ENCODE assay signal across 9 mouse cellular contexts in the genomic region with DNA sequence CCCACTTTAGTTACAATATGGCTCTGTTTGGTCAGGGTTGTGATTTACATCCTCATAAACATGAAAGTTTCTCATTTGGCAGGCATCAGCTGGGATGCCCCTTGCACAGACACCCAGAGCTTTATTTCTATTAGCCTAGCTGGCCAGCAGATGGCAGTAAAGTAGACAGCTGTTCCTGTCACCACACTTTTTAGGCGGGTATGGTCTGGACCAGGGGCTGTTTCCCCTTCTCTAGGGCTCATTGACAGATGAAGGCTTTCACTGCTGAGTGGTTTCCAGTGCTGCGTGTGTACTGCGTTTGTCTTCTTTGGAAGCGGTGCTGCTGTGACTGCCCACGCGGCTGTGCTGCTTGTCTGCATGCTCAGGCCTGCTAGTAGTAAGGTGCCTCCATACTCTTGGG. TPM values are rescaled to one million over a fixed set of nuclear protein-coding genes. Genes with fewer than 3 reads are reported as not detected.
A peak's percentile ranks its signal among the peaks of the same experiment; 100 is the strongest.
DNase-seq lines count a peak whose midpoint lies in the region; ATAC-seq and TF ChIP-seq lines count a peak whose summit lies in the region.
"Had no signal": no experiment of that assay in that cellular context is flagged by ENCODE, and none has a peak within 500 bp of the region (broad histone marks: within the 10 kb centered on the region; RNA-seq: fewer than 3 reads in every experiment).

No protein-coding gene starts in this region.

- H3K27ac ChIP-seq in heart, embryonic 11.5 days (ENCODE audit: low read depth, low read length) = no peak overlapping the region
- no peak overlapping the region for H3K27ac ChIP-seq in MEL (ENCODE audit: control insufficient read depth, low read depth, low read length)
- H3K27ac ChIP-seq in heart, postnatal 0 days (ENCODE audit: low read depth) = no peak overlapping the region
- no peak overlapping the region for H3K27ac ChIP-seq in limb, embryonic 11.5 days (replicated peaks; ENCODE audit: low read depth, low read length)
- H3K27ac ChIP-seq in midbrain, embryonic 16.5 days (ENCODE audit: low read length) = no peak overlapping the region
- H3K27ac ChIP-seq: limb, embryonic 15.5 days had no signal

- no peak overlapping the region for H3K4me3 ChIP-seq in heart, embryonic 11.5 days (ENCODE audit: low read depth, low read length)
- no peak overlapping the region for H3K4me3 ChIP-seq in MEL (ENCODE audit: control insufficient read depth in 1 of 2, insufficient read depth in 1 of 2, low read depth in 2 of 2, low read length in 2 of 2)
- H3K4me3 ChIP-seq in heart, postnatal 0 days (ENCODE audit: low read depth, low read length) = no peak overlapping the region
- no peak overlapping the region for H3K4me3 ChIP-seq in limb, embryonic 11.5 days (ENCODE audit: low read depth, low read length)
- no peak overlapping the region for H3K4me3 ChIP-seq in midbrain, embryonic 16.5 days (ENCODE audit: low read depth, low read length)
- H3K4me3 ChIP-seq: limb, embryonic 15.5 days had no signal

- H3K79me2 ChIP-seq in MEL (ENCODE audit: control insufficient read depth, insufficient read depth, low read length, poor library complexity) = no peaks in the 10 kb centered on the region

- H3K4me2 ChIP-seq in heart, embryonic 11.5 days = no peak overlapping the region
- H3K4me2 ChIP-seq in heart, postnatal 0 days (ENCODE audit: low read depth, low read length) = no peak overlapping the region
- H3K4me2 ChIP-seq in limb, embryonic 11.5 days (ENCODE audit: low read depth, severe bottlenecking) = no peak overlapping the region
- no peak overlapping the region for H3K4me2 ChIP-seq in midbrain, embryonic 16.5 days (ENCODE audit: low read length)
- H3K4me2 ChIP-seq: limb, embryonic 15.5 days had no signal

- no peak overlapping the region for H3K9ac ChIP-seq in heart, embryonic 11.5 days (ENCODE audit: low read depth, low read length)
- H3K9ac ChIP-seq in MEL (ENCODE audit: control insufficient read depth, low read depth, low read length, poor library complexity, severe bottlenecking) = no peak overlapping the region
- no peak overlapping the region for H3K9ac ChIP-seq in heart, postnatal 0 days (replicated peaks; ENCODE audit: low read depth, low read length)
- H3K9ac ChIP-seq in limb, embryonic 11.5 days (ENCODE audit: low read length) = no peak overlapping the region
- H3K9ac ChIP-seq in midbrain, embryonic 16.5 days (ENCODE audit: low read depth, low read length) = no peak overlapping the region
- H3K9ac ChIP-seq: limb, embryonic 15.5 days had no signal

- H3K36me3 ChIP-seq in heart, embryonic 11.5 days (ENCODE audit: control insufficient read depth, insufficient read depth, low read length) = peaks cover 2% of the 10 kb centered on the region; the same call in 1 of the 2 replicates
- peaks cover 10 to 38% of the 10 kb centered on the region in 2 experiments for H3K36me3 ChIP-seq in MEL (ENCODE audit: control insufficient read depth in 1 of 2, insufficient read depth in 2 of 2, low read length in 2 of 2)
- peaks cover 62% of the 10 kb centered on the region for H3K36me3 ChIP-seq in heart, postnatal 0 days (replicated peaks; ENCODE audit: control insufficient read depth, insufficient read depth, low read length)
- H3K36me3 ChIP-seq in limb, embryonic 11.5 days (ENCODE audit: control insufficient read depth, insufficient read depth, low read length) = peaks cover 2% of the 10 kb centered on the region; the same call in 1 of the 2 replicates
- H3K36me3 ChIP-seq in midbrain, embryonic 16.5 days (ENCODE audit: control insufficient read depth, insufficient read depth, low read length) = peaks cover 9% of the 10 kb centered on the region

- no peak for TF ChIP-seq EP300 in MEL (IDR thresholded peaks at IDR 0.05; ENCODE audit: low read depth in 1 of 2, low read length in 2 of 2)
- no peak for TF ChIP-seq EP300 in heart, postnatal 0 days (IDR thresholded peaks at IDR 0.05; ENCODE audit: low read depth)

- DNase-seq in heart, adult 18-20 months = peak; percentile 12 to 58
- peak; percentile 82 for DNase-seq in MEL (ENCODE audit: low read depth, low spot score)
- DNase-seq in cerebellum, postnatal 25 days = peak; percentile 58 to 72
- DNase-seq in heart, postnatal 0 days (ENCODE audit: low spot score) = peak; percentile 41
- peak; percentile 62 for DNase-seq in limb, embryonic 11.5 days (ENCODE audit: low spot score)
- peak; percentile 18 to 21 for DNase-seq in thymus, postnatal 36 days

- peak; percentile 58 for TF ChIP-seq RAD21 in MEL (IDR thresholded peaks at IDR 0.05; ENCODE audit: low read depth, low read length)

- TF ChIP-seq POLR2A in MEL (IDR thresholded peaks at IDR 0.05; ENCODE audit: control insufficient read depth in 1 of 2, insufficient read depth in 1 of 2, low read depth in 1 of 2, low read length in 2 of 2, poor library complexity in 1 of 2) = no peak

- peaks cover 8% of the 10 kb centered on the region for H3K4me1 ChIP-seq in heart, embryonic 11.5 days (ENCODE audit: control insufficient read depth, insufficient read depth, low read length)
- peaks cover 5 to 11% of the 10 kb centered on the region in 2 experiments; a peak in 2 of 4 replicates for H3K4me1 ChIP-seq in MEL (ENCODE audit: control insufficient read depth in 1 of 2, insufficient read depth in 2 of 2, low read length in 2 of 2)
- peaks cover 8% of the 10 kb centered on the region; the same call in 1 of the 2 replicates for H3K4me1 ChIP-seq in heart, postnatal 0 days (ENCODE audit: control insufficient read depth, insufficient read depth)
- no peaks in the 10 kb centered on the region for H3K4me1 ChIP-seq in limb, embryonic 11.5 days (ENCODE audit: control insufficient read depth, insufficient read depth, low read length)
- H3K4me1 ChIP-seq in midbrain, embryonic 16.5 days (ENCODE audit: control insufficient read depth, insufficient read depth, low read length) = no peaks in the 10 kb centered on the region
- H3K4me1 ChIP-seq: limb, embryonic 15.5 days had no signal

- no peaks in the 10 kb centered on the region for H3K27me3 ChIP-seq in heart, embryonic 11.5 days (ENCODE audit: control insufficient read depth, insufficient read depth, low read length)
- no peaks in the 10 kb centered on the region for H3K27me3 ChIP-seq in MEL (ENCODE audit: control insufficient read depth in 1 of 2, insufficient read depth in 2 of 2, low read length in 2 of 2)
- H3K27me3 ChIP-seq in heart, postnatal 0 days (ENCODE audit: control insufficient read depth, insufficient read depth, low read length) = no peaks in the 10 kb centered on the region
- H3K27me3 ChIP-seq in limb, embryonic 11.5 days (ENCODE audit: control insufficient read depth, insufficient read depth, low read length) = no peaks in the 10 kb centered on the region
- no peaks in the 10 kb centered on the region for H3K27me3 ChIP-seq in midbrain, embryonic 16.5 days (ENCODE audit: control insufficient read depth, insufficient read depth, low read depth, low read length)
- H3K27me3 ChIP-seq: limb, embryonic 15.5 days had no signal

- no peaks in the 10 kb centered on the region for H3K9me3 ChIP-seq in heart, embryonic 11.5 days (replicated peaks; ENCODE audit: control insufficient read depth, low read length)
- no peaks in the 10 kb centered on the region for H3K9me3 ChIP-seq in MEL (replicated peaks; ENCODE audit: insufficient read depth, low read length)
- no peaks in the 10 kb centered on the region for H3K9me3 ChIP-seq in heart, postnatal 0 days (replicated peaks; ENCODE audit: control insufficient read depth, low read length)
- no peaks in the 10 kb centered on the region for H3K9me3 ChIP-seq in limb, embryonic 11.5 days (ENCODE audit: control insufficient read depth, low read length)
- no peaks in the 10 kb centered on the region for H3K9me3 ChIP-seq in midbrain, embryonic 16.5 days (replicated peaks; ENCODE audit: control insufficient read depth, low read length, poor library complexity, severe bottlenecking)
- H3K9me3 ChIP-seq: limb, embryonic 15.5 days had no signal

- peak; percentile 78 to 90 (median 82) for TF ChIP-seq CTCF in MEL (IDR thresholded peaks at IDR 0.05 in 2 of 3, conservative IDR thresholded peaks at IDR 0.05 in 1 of 3; ENCODE audit: control insufficient read depth in 1 of 3, insufficient read depth in 1 of 3, low read depth in 2 of 3, low read length in 3 of 3, poor library complexity in 1 of 3, severe bottlenecking in 1 of 3)
- peak; percentile 60 for TF ChIP-seq CTCF in heart, postnatal 0 days (IDR thresholded peaks at IDR 0.05; ENCODE audit: low read depth)

- no peak for ATAC-seq in heart, embryonic 11.5 days (replicated peaks; ENCODE audit: insufficient number of reproducible peaks, low FRiP score, low TSS enrichment)
- ATAC-seq in heart, postnatal 0 days (ENCODE audit: insufficient read depth, low read depth) = no peak; the same call in 1 of the 2 replicates
- ATAC-seq in limb, embryonic 11.5 days (ENCODE audit: insufficient number of reproducible peaks, low FRiP score, low TSS enrichment, low read depth) = no peak
- ATAC-seq in midbrain, embryonic 16.5 days = peak; percentile 66; the same call in 1 of the 2 replicates

- WGBS in heart, embryonic 11.5 days (ENCODE audit: insufficient replicate concordance) = 57% methylated on average over 6 of the region's 6 CpGs
- WGBS in heart, postnatal 0 days = 43% methylated on average over 6 of the region's 6 CpGs
- WGBS in limb, embryonic 11.5 days = 61% methylated on average over 6 of the region's 6 CpGs
- 67% methylated on average over 6 of the region's 6 CpGs for WGBS in midbrain, embryonic 16.5 days

RNA-seq across cellular contexts. Expression of a gene that starts 25.4 kb away (rescaled TPM):
- total RNA-seq in heart, adult 18-20 months (2021) = 10 to 100 TPM; 42.4 to 45.5 TPM
- polyA plus RNA-seq in heart, embryonic 11.5 days (2014; fragmentation: Nextera tagmentation; extraction: Ambion mirVana) = 35.8 and 40.8 TPM in 2 replicates
- total RNA-seq in MEL (2012; rRNA removed) = 42.6 and 52.8 TPM in 2 replicates
- 10 to 100 TPM in 1 of 2 experiments, not detected in 1; 43.1 TPM for polyA plus RNA-seq in MEL (2012; ENCODE audit: insufficient read depth in 1 of 2, insufficient read length in 2 of 2, low read depth in 1 of 2, low replicate concordance in 2 of 2, missing spikeins in 1 of 2)
- 37.2 and 55.8 TPM in 2 replicates for total RNA-seq in heart, postnatal 0 days (2014; rRNA removed; ENCODE audit: low replicate concordance)
- polyA plus RNA-seq in heart, postnatal 0 days (2015; fragmentation: Nextera tagmentation; extraction: Ambion mirVana) = 25.4 and 25.9 TPM in 2 replicates
- 34.2 and 42.5 TPM in 2 replicates for polyA plus RNA-seq in limb, embryonic 11.5 days (2014; fragmentation: Nextera tagmentation; extraction: Ambion mirVana)
- polyA plus RNA-seq in midbrain, embryonic 16.5 days (2015; fragmentation: Nextera tagmentation; extraction: Ambion mirVana) = 64.2 and 71.4 TPM in 2 replicates

RNA-seq across cellular contexts. Expression of a gene that starts 29.7 kb away (rescaled TPM):
- under 1 TPM; 0.40 to 0.54 TPM for total RNA-seq in heart, adult 18-20 months (2021)
- polyA plus RNA-seq in heart, embryonic 11.5 days (2014; fragmentation: Nextera tagmentation; extraction: Ambion mirVana) = 0.13 and 0.45 TPM in 2 replicates
- total RNA-seq in MEL (2012; rRNA removed) = 0.12 TPM in 1 of 2 replicates, not detected in the other
- under 1 TPM in 1 of 2 experiments, not detected in 1; 0.15 TPM for polyA plus RNA-seq in MEL (2012; ENCODE audit: insufficient read depth in 1 of 2, insufficient read length in 2 of 2, low read depth in 1 of 2, low replicate concordance in 2 of 2, missing spikeins in 1 of 2)
- total RNA-seq in heart, postnatal 0 days (2014; rRNA removed; ENCODE audit: low replicate concordance) = 1.7 TPM in 1 of 2 replicates, not detected in the other
- polyA plus RNA-seq in heart, postnatal 0 days (2015; fragmentation: Nextera tagmentation; extraction: Ambion mirVana) = not detected in 2 replicates
- 0.32 TPM in 1 of 2 replicates, not detected in the other for polyA plus RNA-seq in limb, embryonic 11.5 days (2014; fragmentation: Nextera tagmentation; extraction: Ambion mirVana)
- 33.8 and 34.2 TPM in 2 replicates for polyA plus RNA-seq in midbrain, embryonic 16.5 days (2015; fragmentation: Nextera tagmentation; extraction: Ambion mirVana)

Comparison
In these comparisons a context has a peak if more than half of its experiments do, and no peak if none do; other contexts are left out.
1. DNase-seq: peak in every context shown above with its lines; median percentile 82 in MEL; 65 in cerebellum, postnatal 25 days; 62 in limb, embryonic 11.5 days; 41 in heart, postnatal 0 days; 35 in heart, adult 18-20 months; 20 in thymus, postnatal 36 days.
2. RNA of a gene that starts 29.7 kb away (polyA plus RNA-seq): 33.8 to 34.2 TPM in midbrain, embryonic 16.5 days; 0.32 TPM in limb, embryonic 11.5 days, 0.15 TPM in MEL, 0.13 to 0.45 TPM in heart, embryonic 11.5 days and not detected in heart, postnatal 0 days; every median in the first group is over 10 times any median in the second.